Mouse (Mus musculus) layer of hippocampus, adult 18-20 months (tissue): ENCODE data around the gene Scn8a. TPM values are rescaled to one million over a fixed set of nuclear protein-coding genes. Genes with fewer than 3 reads are reported as not detected.

Experiments
- DNase-seq, 2 experiments: peaks; one replicate each; pipeline ENCODE4 v3.0.0; 2022; ENCODE audit warnings: low spot score in 2 of 2
- total RNA-seq, 2 experiments: library from RNA; stranded (reverse); gene quantifications; 2 replicates each; pipeline ENCODE4 v1.2.3; 2021

Scn8a gene
- total RNA-seq, 2 experiments from 2014 or later, result 212 to 229 TPM

GRCm38 (mm10) chr15:100873155-100873554 is 3.5 kb downstream of the Scn8a start:
- peak in 1 of 2 experiments; percentile 45 for DNase-seq

GRCm38 (mm10) chr15:100879073-100879472 is 9.4 kb downstream of the Scn8a start:
- DNase-seq, result no peak

GRCm38 (mm10) chr15:100881385-100881784 is 11.7 kb downstream of the Scn8a start:
- peak in 1 of 2 experiments; percentile 60 for DNase-seq

GRCm38 (mm10) chr15:100884481-100884880 is 14.8 kb downstream of the Scn8a start:
- DNase-seq, result no peak

- DNase-seq, result no peak
Measured at GRCm38 (mm10) chr15:100891962-100892361, 22.3 kb downstream of the Scn8a start.

- DNase-seq, result no peak
Measured at GRCm38 (mm10) chr15:100896502-100896901, 26.8 kb downstream of the Scn8a start.

GRCm38 (mm10) chr15:100903811-100904210 is 34.2 kb downstream of the Scn8a start:
- DNase-seq, result no peak

GRCm38 (mm10) chr15:100905006-100905405 is 35.3 kb downstream of the Scn8a start:
- no peak for DNase-seq

GRCm38 (mm10) chr15:100905751-100906150 is 36.1 kb downstream of the Scn8a start:
- no peak for DNase-seq

- DNase-seq, result no peak
Measured at GRCm38 (mm10) chr15:100908817-100909216, 39.2 kb downstream of the Scn8a start.

GRCm38 (mm10) chr15:100909734-100910163 is 40.1 kb downstream of the Scn8a start:
- no peak for DNase-seq

GRCm38 (mm10) chr15:100910381-100910841 is 40.8 kb downstream of the Scn8a start:
- peak; percentile 68 to 69 for DNase-seq

- no peak for DNase-seq
Measured at GRCm38 (mm10) chr15:100912676-100913266, 43.1 kb downstream of the Scn8a start.

- no peak for DNase-seq
Measured at GRCm38 (mm10) chr15:100914734-100915242, 45.1 kb downstream of the Scn8a start.

- DNase-seq, result no peak
Measured at GRCm38 (mm10) chr15:100918046-100918445, 48.4 kb downstream of the Scn8a start.

- no peak for DNase-seq
Measured at GRCm38 (mm10) chr15:100922210-100922609, 52.6 kb downstream of the Scn8a start.

GRCm38 (mm10) chr15:100923476-100923875 is 53.8 kb downstream of the Scn8a start:
- DNase-seq, result peak; percentile 95 to 96

GRCm38 (mm10) chr15:100924941-100925340 is 55.3 kb downstream of the Scn8a start:
- no peak for DNase-seq

GRCm38 (mm10) chr15:100930477-100930876 is 60.8 kb downstream of the Scn8a start:
- DNase-seq, result no peak

GRCm38 (mm10) chr15:100936176-100936575 is 66.5 kb downstream of the Scn8a start:
- no peak for DNase-seq

- no peak for DNase-seq
Measured at GRCm38 (mm10) chr15:100948383-100948782, 78.7 kb downstream of the Scn8a start.

- no peak for DNase-seq
Measured at GRCm38 (mm10) chr15:100949169-100949568, 79.5 kb downstream of the Scn8a start.

- peak in 1 of 2 experiments; percentile 71 for DNase-seq
Measured at GRCm38 (mm10) chr15:100951491-100951890, 81.8 kb downstream of the Scn8a start.
